20 mouse cellular contexts compared by ENCODE assay signal in the genomic region with DNA sequence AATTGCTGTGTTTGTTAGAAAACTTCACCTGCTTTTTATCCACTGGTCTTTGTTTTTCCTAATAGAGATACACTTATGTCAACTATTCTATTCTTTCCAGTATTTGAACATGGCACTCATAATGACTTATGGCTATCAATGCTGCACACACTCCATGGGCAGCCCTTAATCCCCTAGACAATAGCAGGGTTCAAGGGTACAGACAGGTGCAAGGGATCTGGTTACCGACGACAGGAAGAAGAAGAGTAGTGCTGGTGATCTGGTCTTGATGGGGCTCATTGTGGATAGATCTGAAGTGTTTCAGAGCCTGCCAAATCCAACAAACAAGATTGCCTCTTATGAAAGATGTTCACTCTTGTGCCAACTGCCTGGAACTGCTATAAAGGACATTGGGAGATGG. TPM values are rescaled to one million over a fixed set of nuclear protein-coding genes. Genes with fewer than 3 reads are reported as not detected.
"Had no signal": no experiment of that assay in that cellular context is flagged by ENCODE, and none has a peak within 500 bp of the region (broad histone marks: within the 10 kb centered on the region; RNA-seq: fewer than 3 reads in every experiment).

No protein-coding gene starts in this region.

- H3K9me3 ChIP-seq: midbrain, embryonic 13.5 days; midbrain, embryonic 15.5 days; neural tube, embryonic 13.5 days; neural tube, embryonic 15.5 days had no signal

- H3K27ac ChIP-seq: liver, embryonic 14.5 days; macrophage; midbrain, embryonic 13.5 days; midbrain, embryonic 15.5 days; neural tube, embryonic 13.5 days; neural tube, embryonic 15.5 days had no signal

- H3K4me1 ChIP-seq: megakaryocyte, embryonic 14.5 days; midbrain, embryonic 13.5 days; midbrain, embryonic 15.5 days had no signal

- H3K4me2 ChIP-seq: lung, embryonic 14.5 days; midbrain, embryonic 11.5 days; midbrain, embryonic 13.5 days; midbrain, embryonic 15.5 days; neural tube, embryonic 13.5 days; neural tube, embryonic 15.5 days had no signal

- DNase-seq: lung, embryonic 14.5 days; lung, postnatal 14 days; lung, postnatal 36 days; retina, postnatal 1 day; right cerebral cortex, adult 18-20 months; right cerebral cortex, postnatal 25 days; right cerebral cortex, postnatal 4 days; spleen, adult 18-20 months; thymus, adult 18-20 months; thymus, postnatal 14 days; thymus, postnatal 36 days had no signal

- H3K27me3 ChIP-seq: megakaryocyte, embryonic 14.5 days; midbrain, embryonic 15.5 days; neural tube, embryonic 13.5 days; neural tube, embryonic 15.5 days had no signal

- ATAC-seq: midbrain, embryonic 13.5 days; midbrain, embryonic 15.5 days had no signal

- H3K4me3 ChIP-seq: megakaryocyte, embryonic 14.5 days; midbrain, embryonic 13.5 days; midbrain, embryonic 15.5 days; neural tube, embryonic 13.5 days; neural tube, embryonic 15.5 days had no signal

- H3K36me3 ChIP-seq: midbrain, embryonic 13.5 days; midbrain, embryonic 15.5 days; neural tube, embryonic 13.5 days; neural tube, embryonic 15.5 days had no signal

- H3K9ac ChIP-seq: liver, embryonic 14.5 days; lung, embryonic 14.5 days; midbrain, embryonic 13.5 days; midbrain, embryonic 15.5 days; neural tube, embryonic 13.5 days; neural tube, embryonic 15.5 days had no signal

RNA-seq across cellular contexts. Expression of a gene that starts 51.9 kb away (rescaled TPM):
- total RNA-seq: monocyte, adult 5-6 weeks had no signal
- polyA plus RNA-seq: macrophage had no signal
